Mouse (Mus musculus) E14TG2a.4 (cell line): ENCODE measurements at regions not wholly inside any gene's neighbourhood (a gene's known extent, or its start where the extent isn't known, plus 50 kb on each side); places are given as distances from the start of the nearest gene placed in this dataset.
"Not testable (repeated sequence)": the region's sequence is repeated elsewhere in the genome, so short reads cannot be mapped to it uniquely, and the experiment has no call there.

Source experiments
- H3K27me3 ChIP-seq: 2 replicates; pipeline ENCODE4 v1.6.1; 2014; ENCODE audit warnings: low read length, control low read depth; ENCODE audit not compliant: insufficient read depth
- H3K36me3 ChIP-seq: 2 replicates; pipeline ENCODE4 v1.6.1; 2014; ENCODE audit warnings: low read length, control low read depth; ENCODE audit not compliant: insufficient read depth
- H3K4me1 ChIP-seq: replicated peaks from 2 replicates; pipeline ENCODE4 v1.6.1; 2014; ENCODE audit warnings: low read depth, low read length, control low read depth
- H3K4me3 ChIP-seq: replicated peaks from 2 replicates; pipeline ENCODE4 v1.5.1; 2014; ENCODE audit warnings: mild to moderate bottlenecking, low read length
- H3K9me3 ChIP-seq: 2 replicates; pipeline ENCODE4 v1.6.1; 2014; ENCODE audit warnings: low read length, control low read depth
- CTCF ChIP-seq: conservative IDR thresholded peaks from 2 replicates; pipeline ENCODE4 v1.5.1; 2014; ENCODE audit warnings: low read length
- NANOG ChIP-seq: IDR thresholded peaks from 2 replicates; pipeline ENCODE4 v1.6.1; 2014; ENCODE audit warnings: borderline replicate concordance, low read length, mixed read lengths
- POU5F1 ChIP-seq: IDR thresholded peaks from 2 replicates; pipeline ENCODE4 v1.6.1; 2014; ENCODE audit warnings: low read length, borderline replicate concordance

GRCm38 (mm10) chr9:88238346-88238745 is 88.7 kb upstream of the Nt5e start:
- Histone ChIP-seq H3K4me3 (no peak overlapping the region), H3K27me3 (peaks cover 21% of the 10 kb centered on the region), H3K9me3 (no peaks in the 10 kb centered on the region), H3K36me3 (no peaks in the 10 kb centered on the region), H3K4me1 (peaks cover 8% of the 10 kb centered on the region)
- TF ChIP-seq POU5F1: no peak
- TF ChIP-seq NANOG: no peak
- TF ChIP-seq CTCF: no peak

DNA sequence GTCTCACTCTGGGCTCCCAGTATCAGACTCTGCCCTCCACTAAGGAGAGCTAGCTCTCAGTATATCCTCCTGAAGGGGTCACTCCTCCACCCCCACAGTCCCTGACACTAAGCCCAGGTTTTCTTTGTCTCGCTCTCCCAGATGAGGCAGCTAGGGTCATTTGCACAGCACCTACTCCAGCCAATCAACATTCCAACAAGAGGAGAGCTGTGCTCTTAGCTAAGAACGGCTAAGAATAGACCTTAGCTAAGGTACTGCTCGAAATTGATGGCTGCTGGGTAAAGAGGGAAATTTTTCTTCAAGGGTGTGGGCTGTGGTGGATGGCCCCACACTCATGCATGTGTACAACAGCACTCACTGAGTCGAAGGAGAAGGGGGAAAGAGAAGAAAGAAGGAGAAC is 86.3 kb upstream of the Nt5e start:
- no peaks in the 10 kb centered on the region for H3K36me3 ChIP-seq
- TF ChIP-seq POU5F1: no peak
- no peak for TF ChIP-seq NANOG
- TF ChIP-seq CTCF: no peak

DNA sequence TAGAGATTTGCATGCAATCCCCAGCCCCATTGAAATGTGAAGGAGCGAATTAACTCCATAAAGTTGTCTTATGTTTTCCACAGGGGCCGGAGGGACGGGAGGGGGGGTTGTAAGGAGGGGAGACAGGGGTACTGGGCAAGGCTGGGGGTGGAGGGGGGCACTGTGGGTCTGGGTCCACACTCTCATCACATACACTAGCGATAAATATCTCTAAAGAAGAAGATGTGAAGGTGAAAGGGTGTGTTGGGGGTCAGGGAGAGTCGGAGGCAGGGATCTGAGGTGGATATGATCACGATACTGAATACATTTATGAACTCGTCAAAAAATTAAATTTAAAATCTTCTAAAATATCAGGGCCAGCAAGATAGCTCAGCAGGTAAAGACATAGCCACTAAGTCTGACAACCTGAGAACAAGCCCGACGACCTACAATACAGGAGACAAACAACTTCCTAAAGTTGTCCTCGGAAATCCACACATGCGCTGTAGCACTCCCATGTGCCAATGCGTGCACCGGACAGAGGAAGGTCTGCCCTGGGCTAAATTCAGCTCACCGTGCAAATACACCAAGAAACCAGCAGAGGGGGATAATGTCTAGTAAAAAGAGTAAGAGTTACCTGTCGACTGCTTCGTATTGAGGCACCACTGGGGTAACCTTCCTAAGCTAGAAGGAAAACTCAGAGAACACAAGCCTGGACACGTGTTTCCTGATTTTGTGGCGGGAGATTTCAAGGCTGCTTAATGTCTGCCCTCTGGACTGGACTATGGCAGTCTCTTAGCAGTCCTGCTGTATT is 85.6 kb upstream of the Nt5e start:
- H3K9me3 ChIP-seq: peaks cover 9% of the 10 kb centered on the region
- peaks cover 28% of the 10 kb centered on the region for H3K27me3 ChIP-seq
- TF ChIP-seq POU5F1 (no peak), CTCF (peak; percentile 72)
- H3K4me3 ChIP-seq: no peak overlapping the region
- H3K36me3 ChIP-seq: no peaks in the 10 kb centered on the region
- peaks cover 8% of the 10 kb centered on the region for H3K4me1 ChIP-seq

More for the DNA sequence above, 86.3 kb upstream of the Nt5e start:
- Histone ChIP-seq H3K4me3 (no peak overlapping the region), H3K27me3 (peaks cover 28% of the 10 kb centered on the region), H3K9me3 (peaks cover 9% of the 10 kb centered on the region), H3K4me1 (peaks cover 8% of the 10 kb centered on the region)

- Histone ChIP-seq H3K36me3 (no peaks in the 10 kb centered on the region), H3K4me1 (peaks cover 8% of the 10 kb centered on the region; the same call in 1 of the 2 replicates), H3K9me3 (peaks cover 9% of the 10 kb centered on the region), H3K27me3 (peaks cover 28% of the 10 kb centered on the region), H3K4me3 (no peak overlapping the region)
- TF ChIP-seq POU5F1: no peak
- TF ChIP-seq NANOG: no peak
- TF ChIP-seq CTCF: no peak
These were observed 84.5 kb upstream of the Nt5e start for GRCm38 (mm10) chr9:88242530-88242929.

DNA sequence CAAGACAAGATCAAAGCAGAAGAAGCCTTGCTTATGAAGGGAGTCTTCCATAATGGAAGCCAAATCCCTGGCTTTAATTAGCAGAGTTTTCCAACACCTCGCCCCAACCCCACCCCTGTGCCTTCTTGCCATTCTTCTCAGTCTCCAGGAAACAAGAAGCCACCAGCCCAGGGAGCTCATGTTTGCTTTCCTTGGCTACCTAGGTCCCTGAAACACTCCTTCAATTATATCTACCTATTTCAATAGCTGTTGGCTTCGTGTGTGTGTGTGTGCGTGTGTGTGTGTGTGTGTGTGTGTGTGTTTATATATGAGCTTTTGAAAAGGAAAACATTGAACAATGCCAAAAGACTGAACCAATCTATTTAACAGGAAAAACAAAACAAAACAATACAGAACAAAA is 82.5 kb upstream of the Nt5e start:
- H3K27me3 ChIP-seq: peaks cover 28% of the 10 kb centered on the region
- peaks cover 9% of the 10 kb centered on the region for H3K9me3 ChIP-seq
- H3K4me1 ChIP-seq: peaks cover 8% of the 10 kb centered on the region; the same call in 1 of the 2 replicates
- no peaks in the 10 kb centered on the region for H3K36me3 ChIP-seq
- TF ChIP-seq POU5F1 (no peak), NANOG (no peak), CTCF (no peak)
- H3K4me3 ChIP-seq: no peak overlapping the region

DNA sequence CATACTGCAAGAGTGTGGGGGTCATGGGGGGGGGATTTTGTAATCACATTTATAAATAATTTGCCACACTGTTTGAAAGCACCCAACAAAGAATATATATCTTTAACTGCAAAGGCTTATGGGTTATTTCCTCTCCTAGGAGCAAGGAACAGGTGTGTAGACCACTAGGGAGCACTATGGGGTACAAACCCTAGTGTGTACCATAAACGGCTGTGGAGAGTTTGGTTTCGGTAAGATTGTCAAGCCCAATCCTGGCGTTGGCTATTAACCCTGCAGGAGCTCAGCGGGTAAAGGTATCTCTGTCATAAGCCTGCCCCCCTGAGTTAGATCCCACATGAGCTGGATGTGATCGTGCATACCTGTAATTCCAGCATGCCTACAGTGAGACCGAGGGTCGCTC is 71.0 kb upstream of the Nt5e start:
- Histone ChIP-seq H3K4me3 (no peak overlapping the region), H3K27me3 (no peaks in the 10 kb centered on the region), H3K4me1 (no peaks in the 10 kb centered on the region), H3K36me3 (no peaks in the 10 kb centered on the region), H3K9me3 (no peaks in the 10 kb centered on the region)
- TF ChIP-seq CTCF: no peak
- TF ChIP-seq NANOG: no peak
- TF ChIP-seq POU5F1: no peak

DNA sequence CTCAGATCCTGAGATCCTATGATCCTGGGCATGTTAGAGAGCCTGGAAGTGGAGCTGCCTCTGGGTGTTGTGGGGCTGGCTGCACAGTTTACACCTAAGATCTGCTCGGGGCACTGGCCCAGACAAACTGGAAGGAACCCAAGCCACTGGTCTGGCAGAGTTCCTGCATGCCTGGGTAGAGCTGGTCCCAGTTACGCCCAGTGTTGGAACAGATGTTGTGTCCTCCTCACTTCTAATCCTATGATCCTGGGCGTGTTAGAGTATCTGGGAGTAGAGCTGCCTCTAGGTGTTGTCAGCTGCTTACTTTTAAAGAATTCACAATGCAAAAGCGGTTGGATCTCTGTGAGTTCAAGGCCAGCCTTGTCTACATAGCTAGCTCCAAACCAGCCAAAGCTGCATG is 67.4 kb upstream of the Nt5e start:
- no peaks in the 10 kb centered on the region for H3K27me3 ChIP-seq
- peaks cover 6% of the 10 kb centered on the region; the same call in 1 of the 2 replicates for H3K4me1 ChIP-seq
- TF ChIP-seq CTCF: no peak
- H3K36me3 ChIP-seq: no peaks in the 10 kb centered on the region
- H3K9me3 ChIP-seq: no peaks in the 10 kb centered on the region
- no peak overlapping the region for H3K4me3 ChIP-seq

DNA sequence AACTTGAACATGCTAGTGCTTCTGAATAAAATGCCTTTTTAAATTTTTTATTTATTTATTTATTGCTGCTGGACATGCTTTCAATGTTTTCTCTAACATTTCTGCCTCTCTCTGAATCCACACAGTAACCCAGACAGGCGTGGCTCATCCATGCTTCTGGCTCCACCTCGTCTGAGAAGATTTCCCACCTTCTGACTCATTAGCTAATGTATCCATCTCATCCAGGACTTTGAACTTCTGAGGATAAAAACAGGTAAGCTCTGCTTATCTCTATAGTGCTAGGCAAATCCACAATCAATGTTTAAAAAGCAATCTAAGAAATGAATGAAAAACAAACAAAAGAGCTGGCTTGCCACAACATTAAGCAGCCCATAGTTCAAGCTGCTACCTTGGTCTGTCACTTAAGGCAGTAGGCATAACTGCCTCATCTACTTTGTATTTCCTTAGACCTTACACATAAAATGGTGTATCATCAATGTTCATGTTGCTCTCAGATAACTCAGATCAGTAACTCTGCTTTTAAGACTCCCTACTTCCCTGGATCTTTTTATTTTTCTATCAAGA is 66.8 kb upstream of the Nt5e start:
- Histone ChIP-seq H3K4me1 (peaks cover 6% of the 10 kb centered on the region; the same call in 1 of the 2 replicates), H3K9me3 (no peaks in the 10 kb centered on the region), H3K27me3 (no peaks in the 10 kb centered on the region), H3K36me3 (no peaks in the 10 kb centered on the region), H3K4me3 (no peak overlapping the region)
- TF ChIP-seq CTCF (no peak), NANOG (no peak)

DNA sequence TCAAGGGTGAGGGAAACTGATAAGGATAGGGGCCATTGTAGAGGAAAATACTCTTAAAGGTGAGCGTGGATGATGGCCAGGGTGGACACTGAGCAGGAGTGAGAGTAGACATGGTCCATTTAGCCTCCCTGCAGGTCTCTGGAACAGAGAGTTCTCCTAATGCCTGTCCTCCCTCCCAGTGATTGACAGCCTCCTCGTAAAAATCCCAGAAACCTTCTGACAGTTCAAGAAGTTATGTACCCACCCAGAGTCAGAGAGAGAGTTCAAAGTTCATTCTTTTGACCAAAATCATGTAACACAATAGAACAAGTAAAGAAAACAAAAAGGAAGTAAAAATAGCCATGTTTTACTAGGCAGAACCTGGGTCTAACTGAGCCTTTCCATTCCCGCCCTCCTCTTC is 64.5 kb upstream of the Nt5e start:
- Histone ChIP-seq H3K4me1 (peaks cover 6% of the 10 kb centered on the region; the same call in 1 of the 2 replicates), H3K27me3 (no peaks in the 10 kb centered on the region; the same call in 1 of the 2 replicates), H3K4me3 (no peak overlapping the region), H3K9me3 (0 out of 2 replicates have a peak, but pooled peaks cover 5% of the 10 kb centered on the region), H3K36me3 (no peaks in the 10 kb centered on the region)
- TF ChIP-seq POU5F1: no peak
- no peak for TF ChIP-seq CTCF
- no peak for TF ChIP-seq NANOG

DNA sequence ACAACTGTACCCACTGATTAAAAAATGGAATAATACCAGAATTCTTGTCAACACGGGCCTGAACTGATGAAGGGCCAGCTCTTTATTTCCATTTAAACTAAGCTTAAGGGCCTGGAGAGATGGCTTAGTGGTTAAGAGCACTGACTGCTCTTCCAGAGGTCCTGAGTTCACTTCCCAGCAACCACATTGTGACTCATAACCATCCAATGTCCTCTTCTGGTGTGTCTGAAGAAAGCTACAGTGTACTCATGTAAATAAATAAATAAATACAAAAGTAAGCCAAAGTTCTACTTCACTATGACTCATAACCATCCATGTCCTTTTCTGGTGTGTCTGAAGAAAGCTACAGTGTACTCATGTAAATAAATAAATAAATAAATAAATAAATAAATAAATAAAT is 60.7 kb upstream of the Nt5e start:
- not testable (repeated sequence) for H3K27me3 ChIP-seq, H3K36me3 ChIP-seq, H3K4me1 ChIP-seq, H3K4me3 ChIP-seq, H3K9me3 ChIP-seq
